Mouse (Mus musculus) kidney, adult 2 months (tissue): ENCODE measurements around the gene Col4a2. TPM values are rescaled to one million over a fixed set of nuclear protein-coding genes. Genes with fewer than 3 reads are reported as not detected.

Source experiments
- DNase-seq: peaks from one replicate; pipeline ENCODE4 v3.0.0; 2021
- H3K27ac ChIP-seq: fragments of 200-500 bp; 2 replicates; pipeline ENCODE4 v1.5.1; 2012; ENCODE audit warnings: low read depth, low read length, control low read depth, inconsistent platforms; ENCODE audit not compliant: insufficient read depth
- H3K27me3 ChIP-seq: fragments of 200-500 bp; replicated peaks from 2 replicates; pipeline ENCODE4 v1.6.1; 2012; ENCODE audit warnings: mild to moderate bottlenecking, moderate library complexity, low read length, inconsistent platforms; ENCODE audit not compliant: control insufficient read depth, insufficient read depth
- H3K36me3 ChIP-seq: fragments of 200-500 bp; 2 replicates; pipeline ENCODE4 v1.6.1; 2012; ENCODE audit warnings: mild to moderate bottlenecking, moderate library complexity, low read length, inconsistent platforms; ENCODE audit not compliant: control insufficient read depth, insufficient read depth
- H3K4me1 ChIP-seq: fragments of 200-500 bp; 2 replicates; pipeline ENCODE4 v1.6.1; 2011; ENCODE audit warnings: low read length; ENCODE audit not compliant: control insufficient read depth, insufficient read depth
- H3K4me3 ChIP-seq: fragments of 200-500 bp; 2 replicates; pipeline ENCODE4 v1.5.1; 2011; ENCODE audit warnings: mild to moderate bottlenecking, low read depth, low read length, control low read depth; ENCODE audit not compliant: insufficient read depth
- CTCF ChIP-seq: fragments of 200-500 bp; conservative IDR thresholded peaks from 2 replicates; pipeline ENCODE4 v1.5.1; 2011; ENCODE audit warnings: low read depth, mild to moderate bottlenecking, control low read depth, low read length, moderate library complexity, mixed read lengths; ENCODE audit not compliant: insufficient read depth, insufficient read length
- POLR2A ChIP-seq: fragments of 200-500 bp; IDR thresholded peaks from one replicate; pipeline ENCODE4 v1.6.1; 2011; ENCODE audit warnings: low read depth, low read length, control low read depth
- WGBS: fragments of 180-500 bp; shearing (Covaris S2); methylation state at CpG from one replicate; pipeline ENCODE4 v1.1.7; 2018; 5-methylcytosine and 5-hydroxymethylcytosine counted together
- polyA plus RNA-seq: library from polyadenylated mRNA; depleted of rRNA; stranded (reverse); fragments of >200 nt; gene quantifications from 2 replicates; pipeline ENCODE4 v1.2.3, GENCODE M21; 2012

Col4a2 gene
- polyA plus RNA-seq, 1 experiment, result 75.6 TPM

DNA sequence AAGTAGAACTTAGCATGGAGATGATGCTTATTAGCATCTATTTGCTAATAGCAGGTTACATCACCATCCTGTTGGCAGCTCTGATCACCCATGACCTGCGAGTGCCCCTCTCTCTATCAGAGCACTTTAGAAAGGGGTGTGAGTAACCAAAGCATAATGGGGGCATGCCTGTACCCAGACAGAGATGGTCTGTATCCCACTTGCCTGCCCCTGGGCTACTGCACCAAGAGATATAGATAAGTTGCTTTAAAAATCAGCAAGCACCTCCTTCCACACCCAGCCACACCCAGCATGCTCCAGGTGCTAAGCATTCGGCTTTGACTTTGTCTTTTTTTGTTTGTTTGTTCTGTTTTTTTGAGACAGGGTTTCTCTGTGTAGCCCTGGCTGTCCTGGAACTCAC is 163.3 kb downstream of the Col4a2 start:
- Histone ChIP-seq H3K4me3 (peak overlapping the region; percentile 75; the same call in 1 of the 2 replicates), H3K4me1 (peaks cover 46% of the 10 kb centered on the region), H3K27me3 (no peaks in the 10 kb centered on the region), H3K27ac (peak overlapping the region; percentile 85), H3K36me3 (no peaks in the 10 kb centered on the region)
- no peak for DNase-seq
- TF ChIP-seq CTCF (no peak), POLR2A (no peak)
- WGBS, result 30% methylated on average over 2 of the region's 2 CpGs

DNA sequence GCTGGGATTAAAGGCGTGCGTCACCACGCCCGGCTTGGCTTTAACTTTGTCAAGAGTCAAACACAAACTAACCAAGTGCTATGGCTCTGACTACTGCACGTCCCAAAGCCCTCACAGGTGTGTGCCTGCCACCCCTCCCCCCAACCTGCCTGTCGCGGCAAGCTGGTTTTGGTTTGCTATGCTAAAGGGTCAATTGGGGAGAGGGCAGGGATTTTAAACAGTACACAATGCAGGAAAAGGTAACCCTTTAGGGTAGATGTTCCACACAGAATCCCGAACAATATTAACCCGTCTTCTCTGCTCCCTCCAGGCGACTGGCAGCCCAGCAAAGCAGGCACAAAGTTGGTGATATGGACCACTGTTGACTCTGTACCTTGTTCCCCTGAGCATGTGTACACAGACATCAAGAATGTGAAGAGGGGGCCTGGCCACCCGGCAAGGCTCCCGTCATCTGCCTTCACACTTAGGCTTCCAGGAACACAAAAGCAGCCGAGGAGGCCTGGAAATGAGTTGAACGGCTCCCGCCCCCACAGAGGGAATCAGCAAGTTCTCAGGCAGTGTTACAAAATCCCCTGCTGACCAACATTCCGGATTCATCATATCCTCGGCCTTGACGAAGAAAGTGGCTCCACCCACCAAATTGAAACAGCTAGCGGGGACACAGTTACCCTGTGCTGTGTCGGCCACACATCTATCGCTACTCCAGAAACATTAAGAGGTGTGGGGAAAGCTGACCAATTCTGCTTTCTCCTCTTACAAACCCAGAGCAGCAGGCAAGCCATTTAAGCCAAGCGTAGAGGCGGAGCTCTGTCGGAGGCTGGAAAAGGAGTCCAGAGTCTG is 164.0 kb downstream of the Col4a2 start:
- no peaks in the 10 kb centered on the region for H3K27me3 ChIP-seq
- peak overlapping the region; percentile 75 for H3K4me3 ChIP-seq
- peak overlapping the region; percentile 85 for H3K27ac ChIP-seq
- TF ChIP-seq POLR2A (peak; percentile 17), CTCF (no peak)
- WGBS, result 15% methylated on average over 24 of the region's 24 CpGs
- peaks cover 43% of the 10 kb centered on the region for H3K4me1 ChIP-seq
- DNase-seq, result peak; percentile 86
- H3K36me3 ChIP-seq, result no peaks in the 10 kb centered on the region

GRCm38 (mm10) chr8:11477178-11477553 is 164.6 kb downstream of the Col4a2 start:
- no peak for TF ChIP-seq CTCF
- no peak for TF ChIP-seq POLR2A
- Histone ChIP-seq H3K27ac (peak overlapping the region; percentile 85), H3K36me3 (no peaks in the 10 kb centered on the region), H3K4me1 (peaks cover 44% of the 10 kb centered on the region), H3K27me3 (no peaks in the 10 kb centered on the region), H3K4me3 (peak overlapping the region; percentile 75)
- WGBS, result 7% methylated on average over 9 of the region's 9 CpGs
- DNase-seq, result no peak

- H3K27me3 ChIP-seq, result no peaks in the 10 kb centered on the region
Measured at GRCm38 (mm10) chr8:11477811-11478761, 165.5 kb downstream of the Col4a2 start, which contains the start of gene Rab20. Gene Rab20, minus strand, starts transcription at chr8:11478710.

DNA sequence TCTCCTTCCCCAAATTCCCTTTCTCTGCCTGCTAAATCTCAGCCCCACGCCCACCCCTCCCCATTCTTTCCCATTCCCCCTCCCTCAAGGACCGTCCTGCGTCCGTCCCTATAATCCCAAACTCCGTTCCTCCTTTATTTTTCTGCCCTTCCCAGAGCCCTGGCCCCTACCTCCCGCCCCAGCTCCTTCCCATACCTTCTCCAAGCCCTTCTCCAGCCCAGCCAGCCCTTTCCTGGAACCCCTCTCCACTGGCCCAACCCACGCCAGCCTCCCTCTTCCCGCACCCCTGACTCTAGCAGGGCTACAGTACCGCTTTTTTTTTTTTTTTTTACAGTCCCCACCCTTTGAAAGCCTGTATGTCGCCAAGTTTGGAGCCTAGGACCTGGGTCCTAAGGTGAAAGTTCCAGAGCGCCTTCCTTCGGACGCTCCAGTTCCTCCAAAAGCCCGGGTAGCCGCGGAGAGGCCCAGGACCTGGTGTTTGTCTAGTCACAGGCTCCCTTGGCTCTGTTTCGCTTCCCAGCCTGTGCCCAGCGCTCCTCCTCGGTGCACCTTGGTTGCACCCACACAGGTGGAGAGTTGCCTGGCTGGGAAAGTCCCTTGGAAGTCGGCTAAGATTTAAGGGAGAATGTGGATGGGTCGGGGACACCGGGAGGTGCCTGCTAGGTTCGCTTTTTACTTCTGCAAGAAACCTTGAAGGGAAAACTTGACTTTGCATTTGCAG is 166.4 kb downstream of the Col4a2 start:
- 9% methylated on average over 23 of the region's 23 CpGs for WGBS
- Histone ChIP-seq H3K27ac (peak overlapping the region; percentile 80), H3K27me3 (no peaks in the 10 kb centered on the region), H3K36me3 (no peaks in the 10 kb centered on the region), H3K4me1 (peaks cover 33% of the 10 kb centered on the region), H3K4me3 (peak overlapping the region; percentile 75)
- DNase-seq, result peak; percentile 72
- TF ChIP-seq POLR2A (no peak), CTCF (no peak)

More at GRCm38 (mm10) chr8:11477811-11478761, 165.5 kb downstream of the Col4a2 start, which contains the start of gene Rab20:
- Histone ChIP-seq H3K27ac (peak within 1 kb of the TSS; percentile 85), H3K4me3 (peak within 1 kb of the TSS; percentile 75), H3K4me1 (peaks cover 42% of the 10 kb centered on the region), H3K36me3 (no peaks in the 10 kb centered on the region)
- under 1% methylated on average over 66 of the region's 69 CpGs for WGBS
- peak; percentile 25 for TF ChIP-seq POLR2A
- no peak for TF ChIP-seq CTCF
- DNase-seq, result peak; percentile 93

DNA sequence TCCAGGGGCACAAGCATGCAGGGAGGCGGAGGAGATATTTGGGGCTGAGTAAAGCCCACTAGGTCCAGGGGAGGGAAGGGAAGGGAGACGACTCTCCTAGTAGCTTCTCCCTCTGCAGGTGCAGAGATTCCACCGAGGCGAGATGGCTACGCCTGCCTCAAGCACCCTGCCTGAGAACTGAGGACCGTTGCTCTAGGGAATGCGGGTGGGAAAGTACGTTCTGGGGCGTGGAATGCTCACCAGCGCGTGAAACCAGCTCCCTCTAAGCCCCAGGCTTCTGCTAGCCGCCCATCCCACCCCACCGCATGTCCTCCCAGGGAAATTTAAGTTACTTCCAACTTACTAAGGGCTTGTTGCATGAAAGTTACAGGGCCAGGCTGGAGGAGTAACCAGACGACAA is 167.0 kb downstream of the Col4a2 start:
- Histone ChIP-seq H3K4me3 (peak overlapping the region; percentile 75; the same call in 1 of the 2 replicates), H3K4me1 (peaks cover 28% of the 10 kb centered on the region), H3K27me3 (no peaks in the 10 kb centered on the region), H3K27ac (peak overlapping the region; percentile 80), H3K36me3 (no peaks in the 10 kb centered on the region)
- 22% methylated on average over 14 of the region's 14 CpGs for WGBS
- peak; percentile 65 for DNase-seq
- TF ChIP-seq POLR2A (no peak), CTCF (no peak)
